Mouse (Mus musculus): ENCODE results near the gene Ascc2.
A peak's percentile ranks its signal among the peaks of the same experiment; 100 is the strongest.

The Ascc2 gene

DNA sequence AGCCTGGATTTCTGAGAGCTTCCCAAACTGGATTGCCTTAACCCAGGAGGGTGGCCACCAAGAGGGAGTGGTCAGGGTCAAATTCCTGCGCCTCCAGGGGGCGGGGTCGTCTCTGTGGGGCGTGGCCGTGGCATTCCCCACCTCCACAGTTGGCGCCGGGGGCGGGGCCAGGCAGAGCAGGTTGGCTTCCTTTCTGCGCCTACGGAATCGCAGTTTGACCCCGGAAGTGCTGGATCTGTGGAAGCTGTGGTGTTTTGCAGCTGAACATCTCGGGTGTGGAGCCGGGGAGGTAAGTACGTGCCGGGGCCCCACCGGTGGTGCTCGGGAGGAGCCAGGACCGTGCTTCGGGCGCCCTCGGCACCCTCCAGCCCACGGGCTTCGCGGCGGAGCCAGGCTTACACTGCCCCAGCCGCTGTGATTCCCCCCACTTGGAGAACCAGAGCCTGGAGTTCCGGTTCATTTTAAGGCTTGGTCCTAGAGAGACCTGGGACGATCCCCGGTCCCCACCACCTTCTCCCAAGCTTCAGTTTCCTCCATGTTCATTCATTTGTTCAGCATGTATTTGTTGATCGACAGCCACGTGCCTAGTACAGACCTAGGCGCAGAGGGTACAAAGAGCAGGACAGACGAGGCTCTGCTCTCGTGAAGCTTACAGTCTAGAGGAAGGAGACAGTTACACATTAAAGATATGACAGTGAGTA is at the start of gene Ascc2:
Gene Ascc2 (plus strand): TSS at position 214 of the 701 bp plus-strand sequence.
- DNase-seq (ENCODE audit: low spot score in 2 of 2), result peak; percentile 87 to 90

DNA sequence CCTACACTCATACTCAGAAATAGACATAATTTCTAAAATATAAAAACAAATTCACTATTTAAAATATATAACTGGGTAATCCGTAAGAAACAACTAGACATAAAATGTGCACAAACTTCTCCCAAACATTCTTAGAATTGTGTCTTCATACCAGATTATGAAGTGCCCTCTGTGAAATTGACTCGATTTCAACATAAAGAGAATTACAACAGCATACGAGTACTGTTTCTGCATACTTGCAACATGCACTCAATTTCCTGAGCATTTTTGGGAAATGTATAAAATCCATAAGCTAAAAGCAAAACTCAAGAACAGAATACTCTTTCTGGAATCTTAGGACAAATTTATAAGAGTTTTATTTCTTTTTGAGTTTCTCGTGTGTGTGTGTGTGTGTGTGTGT is 45.7 kb upstream of the Ascc2 start:
- DNase-seq (ENCODE audit: low spot score in 2 of 2), result no peak

DNA sequence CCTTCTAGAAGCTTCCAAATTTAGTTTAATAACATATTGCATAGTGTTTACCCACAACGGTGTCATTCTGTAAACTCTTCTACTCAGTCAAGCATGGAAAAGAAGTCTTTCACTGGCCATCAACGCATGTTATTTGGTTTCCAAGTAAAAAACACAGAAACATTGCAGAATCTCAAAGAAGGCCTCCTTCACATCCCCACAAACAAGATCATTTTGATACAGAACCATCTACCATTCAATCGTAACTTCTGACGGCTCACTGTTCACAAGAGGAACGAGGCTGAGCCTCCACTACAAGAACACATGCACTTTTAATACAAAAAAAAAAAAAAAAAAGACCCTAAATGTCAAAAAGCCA is 44.1 kb upstream of the Ascc2 start:
- no peak for DNase-seq (ENCODE audit: low spot score in 2 of 2)

DNA sequence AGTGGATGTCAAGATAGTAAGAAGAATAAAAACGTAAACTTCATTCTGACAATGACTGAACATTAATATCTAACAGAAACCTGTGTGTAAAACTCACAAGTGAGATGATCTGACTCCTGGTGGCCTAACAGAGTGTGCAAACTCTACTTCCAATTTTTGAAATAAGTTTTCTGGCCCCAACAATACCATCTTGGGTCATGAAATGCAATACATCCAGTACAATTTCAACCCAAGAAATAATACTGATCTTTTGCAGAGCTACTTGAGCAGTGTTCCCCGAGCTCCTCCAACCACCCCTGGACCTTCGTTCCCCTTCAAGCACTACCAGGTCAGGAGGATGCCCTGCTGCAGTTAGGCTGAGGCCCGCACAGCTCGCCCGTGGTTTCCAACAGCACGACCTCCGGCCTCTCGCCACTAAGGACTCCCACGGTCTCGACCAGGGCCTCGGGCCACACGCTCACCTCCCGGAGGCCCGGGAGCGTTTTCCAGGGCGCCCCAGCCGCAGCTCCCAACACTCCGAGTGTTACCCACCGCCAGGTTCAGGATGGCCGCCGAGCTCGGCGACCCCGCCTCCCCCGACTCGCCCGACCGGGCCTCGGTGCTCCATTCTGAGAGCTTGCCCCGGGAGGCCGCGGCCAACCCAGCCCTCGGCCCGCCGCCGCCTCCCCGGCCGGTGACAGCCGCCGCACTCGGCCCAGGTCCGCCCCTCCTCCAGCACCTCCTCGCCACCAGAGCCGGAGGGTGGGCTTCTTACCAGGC is 43.5 kb upstream of the Ascc2 start:
- DNase-seq (ENCODE audit: low spot score in 2 of 2), result peak in 1 of 2 experiments; percentile 18

DNA sequence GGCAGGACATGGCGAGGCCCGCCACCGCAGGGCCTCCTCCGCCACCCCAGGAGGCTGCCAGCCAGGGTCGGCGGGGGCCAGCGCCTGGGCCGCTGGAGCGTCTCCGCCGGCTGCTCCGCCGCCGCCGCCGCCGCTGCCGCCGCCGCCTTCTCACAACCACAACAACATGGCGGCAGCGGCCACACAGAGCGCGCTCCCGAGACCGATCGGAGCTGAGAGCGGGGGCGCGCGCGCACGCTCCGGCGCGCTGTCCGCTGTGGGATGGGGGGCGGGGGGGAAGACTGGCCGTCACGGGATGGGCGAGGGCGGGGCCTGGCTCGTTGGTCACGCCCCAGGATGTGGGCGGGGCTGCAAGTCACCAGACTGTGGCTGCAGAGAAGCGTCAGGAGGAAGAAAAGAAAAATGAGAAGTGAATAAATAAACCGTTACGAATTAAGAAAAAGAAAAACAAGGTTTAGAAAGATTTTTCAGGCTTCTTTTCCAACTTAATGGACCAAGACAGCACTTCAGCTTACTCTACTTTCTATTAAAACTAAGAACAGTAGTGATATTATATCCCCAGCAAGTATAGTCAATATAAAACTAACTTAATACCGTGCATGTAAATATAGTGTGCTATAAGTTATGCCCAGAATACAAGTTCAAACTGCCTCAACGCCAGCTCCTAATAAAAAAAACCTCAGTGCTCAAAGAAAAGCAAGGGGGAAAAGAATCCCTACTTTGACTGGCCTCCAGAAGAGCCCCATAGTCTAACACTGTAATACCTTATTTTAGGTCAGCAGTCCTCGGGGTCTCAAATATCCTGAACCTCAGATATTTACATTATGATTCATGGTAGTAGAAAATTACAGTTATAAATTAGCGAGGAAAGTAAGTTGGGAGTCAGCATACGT is 42.7 kb upstream of the Ascc2 start, which contains the start of gene Mtmr3:
Gene Mtmr3 (minus strand): TSS at position 256 of the 893 bp plus-strand sequence.
- DNase-seq (ENCODE audit: low spot score in 2 of 2), result peak; percentile 90 to 94

DNA sequence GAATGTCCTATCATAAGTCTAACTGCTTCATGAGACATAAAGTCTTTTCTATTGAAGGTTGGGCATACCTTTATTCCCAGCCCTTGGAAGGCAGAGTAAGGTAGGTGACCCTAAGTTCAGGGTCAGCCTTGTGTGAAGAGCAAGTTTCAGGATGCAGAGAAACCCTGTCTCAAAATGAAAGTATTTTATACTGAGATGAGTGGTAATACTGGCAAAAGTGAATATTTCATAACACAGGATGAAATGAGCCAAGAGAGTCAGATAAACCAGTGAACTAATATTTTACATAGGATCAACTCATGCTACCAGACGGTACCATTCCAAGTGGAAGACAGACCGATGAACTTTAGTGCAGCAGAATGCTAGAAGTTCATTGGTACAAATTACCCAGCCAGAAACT is 39.1 kb upstream of the Ascc2 start:
- no peak for DNase-seq (ENCODE audit: low spot score in 2 of 2)

DNA sequence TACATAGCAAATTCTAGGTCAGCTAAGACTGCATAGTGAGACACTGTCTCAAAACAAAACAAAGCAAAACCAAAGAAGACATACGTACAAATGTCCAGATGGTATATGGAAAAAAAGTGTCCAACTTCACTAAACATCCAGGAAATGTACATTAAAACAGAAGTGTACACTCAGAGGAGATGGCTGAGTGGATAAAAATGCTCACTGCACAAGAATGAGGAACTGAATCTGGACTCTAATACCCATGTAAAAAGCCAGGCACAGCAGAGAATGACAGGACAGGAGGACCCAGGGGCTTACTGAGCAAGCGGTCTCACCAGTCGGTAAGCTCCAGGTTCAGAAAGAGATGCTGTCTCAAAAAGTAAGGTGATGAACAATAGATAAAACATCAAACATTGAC is 37.6 kb upstream of the Ascc2 start:
- DNase-seq (ENCODE audit: low spot score in 2 of 2), result no peak

DNA sequence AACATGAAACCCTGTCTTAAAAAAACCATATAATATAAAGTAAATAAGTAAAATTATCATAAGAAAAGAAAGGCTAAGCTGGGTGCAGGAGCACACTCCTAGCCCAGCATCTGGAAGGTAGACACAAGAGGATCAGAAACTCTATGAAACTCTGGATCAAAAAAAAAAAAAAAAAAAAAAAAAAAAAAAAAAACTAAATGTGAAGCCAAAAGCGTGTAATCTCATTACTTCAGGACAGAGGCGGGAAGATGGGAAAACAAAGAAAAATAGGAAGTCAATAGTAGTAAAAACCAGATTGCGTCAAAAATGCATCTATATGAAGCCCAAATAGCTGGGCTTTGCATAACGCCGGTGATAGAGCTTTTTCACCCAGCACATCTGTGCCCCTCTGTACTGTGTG is 35.7 kb upstream of the Ascc2 start:
- no peak for DNase-seq (ENCODE audit: low spot score in 2 of 2)

DNA sequence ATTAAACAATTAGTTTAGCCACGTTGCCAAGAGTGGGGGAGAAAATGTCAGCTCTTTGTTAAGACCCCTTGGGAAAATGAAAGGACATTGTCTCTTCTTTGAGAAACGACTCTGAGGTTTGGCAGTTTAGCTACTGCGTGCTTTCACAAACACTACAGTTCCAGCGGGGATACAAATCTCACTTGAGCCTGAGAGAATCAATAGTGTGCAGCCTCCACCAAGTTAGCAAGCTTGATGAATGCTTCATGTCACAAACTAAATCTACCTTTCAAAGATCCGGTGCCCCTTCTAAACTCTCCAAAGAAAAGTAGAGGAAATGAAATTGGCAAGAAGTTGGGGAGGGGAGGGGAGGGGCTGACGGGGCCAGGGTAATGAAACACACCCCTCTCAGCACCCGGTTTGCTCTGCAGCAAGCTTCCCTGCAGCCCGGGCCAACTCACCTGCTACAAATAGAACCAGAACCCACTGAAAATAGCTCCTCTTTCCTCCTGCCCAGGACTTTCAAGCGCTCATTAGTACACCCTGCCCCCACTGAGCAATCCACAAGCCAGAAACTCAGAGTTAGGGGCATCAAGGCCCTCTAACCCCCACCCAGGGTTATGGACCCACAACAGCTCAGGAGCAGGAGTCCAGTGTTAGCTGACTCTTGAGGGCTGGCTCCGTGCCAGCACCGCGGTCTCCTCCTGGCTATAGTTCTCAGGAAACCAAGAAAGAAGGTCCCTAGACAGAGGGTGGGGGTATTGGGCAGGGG is 34.7 kb upstream of the Ascc2 start:
- DNase-seq (ENCODE audit: low spot score in 2 of 2), result no peak

DNA sequence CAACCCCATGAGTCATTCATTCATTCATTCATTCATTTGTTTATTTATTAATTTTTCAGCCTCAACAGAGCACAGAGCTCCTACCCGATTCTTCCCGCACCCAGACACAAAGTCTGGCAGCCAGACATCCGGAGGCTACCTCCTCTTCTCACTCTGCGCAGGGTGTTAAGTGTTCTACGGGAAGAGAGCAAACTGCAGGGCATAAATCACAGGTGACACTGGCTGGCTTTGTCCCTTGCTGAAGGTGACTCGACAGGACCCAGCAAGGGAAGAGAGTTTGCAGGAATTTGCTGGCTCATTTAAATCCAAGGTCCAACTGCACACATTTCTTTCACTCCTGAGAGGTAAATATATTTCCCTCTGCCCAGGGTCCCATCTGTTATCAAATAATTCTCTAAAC is 33.1 kb upstream of the Ascc2 start:
- no peak for DNase-seq (ENCODE audit: low spot score in 2 of 2)

DNA sequence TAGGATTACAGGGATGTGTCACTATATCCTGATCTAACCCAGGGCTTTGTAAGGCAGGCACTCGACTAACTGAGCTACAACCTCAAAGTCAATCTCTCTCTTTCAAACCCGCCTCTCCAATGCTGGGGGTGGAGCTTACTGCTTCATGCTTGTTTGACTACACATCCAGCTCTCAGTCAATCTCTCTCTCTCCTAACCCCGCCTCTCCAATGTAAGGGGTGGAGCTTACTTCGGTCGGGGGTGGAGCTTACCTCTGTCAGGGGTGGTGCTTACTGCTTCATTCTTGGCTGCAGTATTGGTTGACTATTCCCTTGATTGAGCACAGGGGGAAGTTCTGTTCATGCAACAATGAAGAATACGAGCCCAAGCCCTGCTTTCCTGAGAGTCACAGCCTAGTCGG is 32.1 kb upstream of the Ascc2 start:
- DNase-seq (ENCODE audit: low spot score in 2 of 2), result no peak

DNA sequence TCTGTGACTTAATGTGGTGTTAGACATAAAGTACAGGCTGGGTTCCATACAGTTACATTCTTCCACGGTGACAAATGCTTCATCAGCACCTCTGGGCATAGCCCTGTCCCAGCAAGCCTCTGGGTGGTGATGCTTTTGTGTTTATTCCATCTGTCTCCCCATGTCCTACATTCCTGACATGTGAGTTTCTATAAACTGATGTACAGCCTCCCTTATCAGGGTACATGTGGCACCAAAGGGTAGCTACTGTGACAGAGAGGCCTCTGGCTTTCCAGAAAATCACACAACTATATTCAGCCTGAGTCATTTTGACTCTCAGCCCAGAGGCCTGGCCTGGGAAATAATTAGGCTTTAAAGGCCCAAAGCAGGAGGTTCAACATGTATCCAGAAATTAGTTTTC is 31.0 kb upstream of the Ascc2 start:
- no peak for DNase-seq (ENCODE audit: low spot score in 2 of 2)

DNA sequence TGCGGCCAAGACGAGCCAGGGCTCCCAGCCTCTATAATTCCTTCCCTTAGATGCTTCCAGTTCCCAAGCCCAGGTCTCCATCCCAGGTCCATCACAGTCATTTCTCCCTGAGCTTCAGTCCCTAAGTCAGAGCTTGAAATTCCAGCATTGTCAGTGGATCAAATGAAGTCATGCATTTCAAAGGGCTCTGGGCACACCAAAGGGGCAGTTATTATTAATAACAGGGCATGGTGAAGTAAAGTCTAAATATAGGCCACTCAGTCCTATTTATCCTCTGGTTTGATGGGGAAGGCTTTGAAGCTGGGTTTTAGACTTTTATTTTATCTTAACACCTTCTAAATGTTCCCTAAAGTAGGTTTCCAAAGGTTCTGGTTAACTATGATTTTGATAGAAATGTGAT is 25.6 kb upstream of the Ascc2 start:
- DNase-seq (ENCODE audit: low spot score in 2 of 2), result no peak

DNA sequence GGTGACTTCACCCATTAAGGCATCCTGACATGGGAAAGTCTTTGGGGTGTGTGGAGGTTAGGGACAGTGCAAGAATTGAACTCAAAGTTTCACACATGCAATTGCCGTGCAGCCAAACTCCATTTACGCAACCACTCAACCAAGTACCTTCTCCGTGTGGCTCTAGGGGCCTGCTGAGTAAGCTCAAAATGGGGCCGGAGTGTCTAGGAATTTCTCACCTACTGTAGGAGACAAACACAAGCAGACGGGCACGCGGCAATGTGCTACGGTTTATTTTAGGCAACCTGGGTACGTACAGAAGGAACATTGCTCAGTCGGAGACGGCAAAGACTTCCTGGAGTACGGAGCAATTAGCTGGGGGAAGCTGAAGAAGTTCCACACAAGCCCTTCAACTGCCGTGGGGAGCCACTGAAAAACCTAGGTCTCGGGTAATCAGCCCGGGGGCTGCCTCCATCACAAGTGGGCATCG is 17.5 kb upstream of the Ascc2 start, which contains the start of gene Gm11032:
Gene Gm11032 (plus strand): TSS at position 51 of the 469 bp plus-strand sequence.
- DNase-seq (ENCODE audit: low spot score in 2 of 2), result peak; percentile 61 to 62

DNA sequence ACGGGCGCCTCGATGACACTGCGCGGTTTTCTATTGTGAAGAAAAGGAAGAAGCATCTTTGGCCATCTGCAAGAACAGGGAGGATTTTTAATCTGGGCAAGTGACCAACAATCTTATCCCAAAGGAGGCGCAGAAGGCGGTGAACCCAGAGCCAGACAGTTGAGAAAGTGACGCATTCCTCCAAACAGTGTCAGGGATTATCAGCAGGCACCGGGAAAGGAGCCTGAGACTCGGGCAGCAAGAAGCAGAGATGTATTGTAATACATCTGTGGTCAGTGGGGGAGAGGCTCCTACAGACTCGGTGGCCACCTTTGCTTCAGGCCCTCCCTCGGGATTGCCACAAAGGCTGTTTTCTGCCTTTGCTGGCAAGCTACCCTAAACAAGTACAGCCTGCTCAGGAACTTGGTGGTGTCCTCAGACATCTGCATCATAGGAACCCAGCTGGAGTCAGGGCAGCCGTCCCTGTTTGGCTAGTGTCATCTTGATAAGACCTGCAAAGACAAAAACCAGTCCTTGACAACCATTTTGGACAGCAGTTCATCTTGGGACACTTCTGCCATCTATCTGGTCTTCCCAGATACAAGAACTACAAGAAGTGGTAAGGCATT is 16.9 kb upstream of the Ascc2 start:
- DNase-seq (ENCODE audit: low spot score in 2 of 2), result peak in 1 of 2 experiments; percentile 16

DNA sequence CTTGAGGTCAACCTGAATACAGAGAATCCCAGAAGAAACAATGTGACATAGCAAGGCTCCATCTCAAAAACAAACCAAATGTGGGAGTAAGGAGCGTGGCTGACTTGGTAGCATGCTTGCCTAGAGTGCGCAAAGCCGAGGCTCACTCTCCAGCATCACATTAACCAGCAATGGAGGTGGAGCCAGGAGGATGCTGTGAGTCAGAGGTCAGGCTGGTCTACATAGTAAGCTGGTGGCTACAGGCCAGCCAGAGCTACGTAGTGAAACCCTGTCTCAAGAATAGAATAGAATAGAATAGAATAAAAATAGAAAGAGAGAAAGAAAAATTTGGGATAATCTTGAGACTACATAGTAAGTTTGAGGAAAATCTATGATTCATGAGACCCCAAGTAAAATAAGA is 15.7 kb upstream of the Ascc2 start:
- no peak for DNase-seq (ENCODE audit: low spot score in 2 of 2)

DNA sequence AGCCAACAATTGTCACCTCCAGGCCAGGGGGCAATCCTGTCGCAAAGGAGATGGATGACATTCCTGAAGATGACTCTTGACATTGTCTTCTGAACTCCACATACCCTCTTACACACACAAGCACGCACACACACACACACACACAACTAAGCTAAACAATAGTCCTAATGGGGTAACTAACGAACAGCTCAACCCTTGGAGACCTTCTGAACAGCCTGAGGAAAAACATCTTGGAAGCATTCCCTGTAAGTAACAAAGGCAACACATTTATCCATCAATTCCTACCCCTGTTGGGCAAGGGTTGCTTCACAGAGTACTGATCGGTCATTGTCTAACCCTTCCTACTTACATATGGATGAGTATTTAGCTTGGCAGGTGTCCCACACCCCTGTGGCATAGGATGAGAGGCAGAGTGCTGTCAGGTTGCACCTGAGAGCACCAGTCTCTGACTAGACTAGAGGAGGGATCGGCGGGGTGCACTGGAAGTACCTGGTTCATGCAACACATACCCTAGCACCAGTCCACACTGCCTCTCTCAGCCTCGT is 15.0 kb upstream of the Ascc2 start:
- no peak for DNase-seq (ENCODE audit: low spot score in 2 of 2)

DNA sequence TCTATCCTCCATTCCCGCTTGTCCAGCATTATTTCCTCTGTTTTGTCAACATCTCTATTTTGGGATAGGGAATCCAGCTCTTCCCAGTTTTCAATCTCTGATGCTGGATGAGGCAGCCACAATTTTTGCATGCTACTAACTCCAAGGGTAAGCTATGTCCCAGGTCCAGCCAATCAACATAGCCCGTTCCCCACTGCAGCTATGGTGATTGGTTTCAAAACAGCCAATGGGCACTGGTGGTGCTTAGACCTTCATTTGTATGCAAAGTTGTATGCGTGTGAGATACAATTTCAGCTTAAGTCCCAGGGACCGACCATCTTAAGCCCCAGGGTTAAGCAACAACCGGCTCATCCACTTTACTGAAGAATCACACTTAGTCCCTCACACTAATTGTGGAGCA is 14.6 kb upstream of the Ascc2 start:
- DNase-seq (ENCODE audit: low spot score in 2 of 2), result no peak

DNA sequence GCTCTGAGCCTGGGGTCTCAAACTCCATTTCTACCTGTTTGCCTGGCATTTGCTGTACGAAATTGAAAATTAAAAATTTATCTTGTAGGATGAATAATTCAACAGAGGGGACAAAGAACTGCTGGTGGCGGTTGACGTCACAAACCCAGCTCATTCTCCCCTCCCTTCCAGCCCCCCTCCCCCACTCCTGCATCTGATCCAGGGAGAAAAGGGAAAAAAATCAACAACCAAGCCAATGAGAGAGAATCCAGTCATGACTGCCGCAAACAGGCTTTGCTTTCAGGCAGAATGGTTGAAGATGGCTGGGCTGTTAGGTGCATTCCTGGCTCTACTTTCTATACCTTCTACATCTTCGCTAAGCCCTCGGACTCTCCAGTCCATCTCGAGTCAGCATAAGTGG is 11.6 kb upstream of the Ascc2 start:
- no peak for DNase-seq (ENCODE audit: low spot score in 2 of 2)

DNA sequence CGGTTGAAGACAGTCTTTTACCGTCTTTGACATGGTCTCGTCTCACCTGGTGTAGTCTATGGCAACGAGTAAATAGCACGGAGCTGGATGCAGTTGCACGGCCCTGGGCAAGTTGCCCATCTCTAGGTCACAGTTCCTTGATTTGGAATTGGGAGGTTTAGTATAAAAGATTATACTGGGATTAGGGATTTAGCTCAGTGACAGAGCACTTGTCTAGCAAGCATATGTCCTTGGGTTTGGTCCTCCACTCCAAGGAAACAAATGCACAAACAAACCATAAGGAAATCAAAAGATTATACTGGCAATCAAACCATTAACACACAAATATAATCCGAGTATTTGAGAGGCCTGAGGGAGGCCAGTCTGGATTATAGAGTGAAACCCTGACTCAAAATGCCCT is 9.9 kb upstream of the Ascc2 start:
- no peak for DNase-seq (ENCODE audit: low spot score in 2 of 2)

DNA sequence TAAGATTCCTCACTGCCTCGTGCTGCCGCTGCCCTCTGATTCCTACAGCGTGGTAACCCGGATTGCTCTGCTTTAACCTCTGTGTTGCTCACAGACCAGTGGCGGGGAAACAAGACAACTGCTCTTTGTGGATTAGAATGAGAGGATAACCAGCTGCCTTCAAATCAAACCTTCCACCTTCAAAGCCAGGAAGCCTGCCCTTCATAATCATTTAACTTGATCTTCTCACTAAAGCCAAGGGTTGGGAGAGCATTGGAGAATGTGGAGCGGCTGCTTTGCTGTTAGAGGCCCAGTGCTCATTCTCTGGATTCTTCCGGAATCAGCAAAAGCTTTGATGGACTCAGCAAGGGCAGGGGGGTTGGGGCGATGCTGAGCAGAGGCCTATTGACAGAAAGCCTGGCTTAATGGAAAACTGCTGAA is 7.7 kb upstream of the Ascc2 start:
- DNase-seq (ENCODE audit: low spot score in 2 of 2), result no peak

Data from right cerebral cortex, adult 2 months (tissue).